In genomic region chr11:50421461-50421860, GRCm38 (mm10) we compare ENCODE assay signal across 8 mouse cellular contexts. TPM values are rescaled to one million over a fixed set of nuclear protein-coding genes. Genes with fewer than 3 reads are reported as not detected.
A peak's percentile ranks its signal among the peaks of the same experiment; 100 is the strongest.
DNase-seq lines count a peak whose midpoint lies in the region; ATAC-seq and TF ChIP-seq lines count a peak whose summit lies in the region.

No protein-coding gene starts in this region.

- H3K9me3 ChIP-seq in heart, embryonic 12.5 days (replicated peaks), result no peaks in the 10 kb centered on the region
- H3K9me3 ChIP-seq in G1E (replicated peaks), result no peaks in the 10 kb centered on the region
- 0 out of 2 replicates have a peak, but pooled peaks cover 3% of the 10 kb centered on the region for H3K9me3 ChIP-seq in hindbrain, embryonic 10.5 days

- TF ChIP-seq CTCF in G1E (IDR thresholded peaks at IDR 0.05; ENCODE audit: low read depth, low read length), result no peak

- peak overlapping the region; percentile 36 for H3K4me3 ChIP-seq in heart, embryonic 12.5 days
- H3K4me3 ChIP-seq in G1E (ENCODE audit: low read depth, low read length), result peak overlapping the region; percentile 68
- H3K4me3 ChIP-seq in hindbrain, embryonic 10.5 days, result peak overlapping the region; percentile 60

- H3K9ac ChIP-seq in heart, embryonic 12.5 days, result 0 out of 2 replicates have a peak overlapping the region, but pooled peaks have one; percentile 30

- WGBS in heart, embryonic 12.5 days, result 51% methylated on average over 5 of the region's 5 CpGs
- WGBS in hindbrain, embryonic 10.5 days, result 46% methylated on average over 5 of the region's 5 CpGs

- peaks cover 20% of the 10 kb centered on the region for H3K36me3 ChIP-seq in heart, embryonic 12.5 days
- peaks cover 47% of the 10 kb centered on the region for H3K36me3 ChIP-seq in G1E (replicated peaks)
- H3K36me3 ChIP-seq in hindbrain, embryonic 10.5 days, result peaks cover 32% of the 10 kb centered on the region

- ATAC-seq in heart, embryonic 12.5 days (ENCODE audit: insufficient number of reproducible peaks, low FRiP score), result peak; percentile 22; the same call in 1 of the 2 replicates
- no peak for ATAC-seq in G1E (ENCODE audit: extremely low read depth, insufficient number of reproducible peaks, low FRiP score, poor library complexity, severe bottlenecking)
- 0 out of 2 replicates have a peak, but pooled peaks have one; percentile 1 for ATAC-seq in megakaryocyte progenitor cell, adult 5-6 weeks (replicated peaks; ENCODE audit: poor library complexity)

- intact Hi-C loops in heart, postnatal 10 days (cut with DNase I), result no loop called here
- intact Hi-C loops in left cerebral cortex, postnatal 36 days (cut with DNase I), result no loop called here

- peak overlapping the region; percentile 68 for H3K4me2 ChIP-seq in heart, embryonic 12.5 days

- H3K27ac ChIP-seq in heart, embryonic 12.5 days (ENCODE audit: poor library complexity, severe bottlenecking), result no peak overlapping the region
- peak overlapping the region; percentile 84 for H3K27ac ChIP-seq in hindbrain, embryonic 10.5 days

- H3K27me3 ChIP-seq in heart, embryonic 12.5 days (replicated peaks), result no peaks in the 10 kb centered on the region
- H3K27me3 ChIP-seq in G1E (ENCODE audit: insufficient read depth, low read length), result no peaks in the 10 kb centered on the region
- no peaks in the 10 kb centered on the region for H3K27me3 ChIP-seq in hindbrain, embryonic 10.5 days (ENCODE audit: insufficient read depth, poor library complexity, severe bottlenecking)

- DNase-seq in heart, postnatal 10 days, result no peak
- DNase-seq in G1E (ENCODE audit: low spot score), result no peak
- DNase-seq in hindbrain, embryonic 10.5 days (ENCODE audit: low spot score), result no peak
- no peak for DNase-seq in right cerebral cortex, postnatal 25 days
- no peak for DNase-seq in left cerebral cortex, postnatal 36 days (ENCODE audit: low spot score in 2 of 2)
- no peak for DNase-seq in adrenal gland, adult 2 months

- peaks cover 10% of the 10 kb centered on the region; the same call in 1 of the 2 replicates for H3K4me1 ChIP-seq in heart, embryonic 12.5 days (replicated peaks)
- peaks cover 22% of the 10 kb centered on the region for H3K4me1 ChIP-seq in G1E (ENCODE audit: insufficient read depth, low read depth, low read length)
- peaks cover 14% of the 10 kb centered on the region for H3K4me1 ChIP-seq in hindbrain, embryonic 10.5 days (replicated peaks)

RNA-seq across cellular contexts. Expression of gene Rufy1, which starts 9.5 kb away (rescaled TPM):
- 19.6 and 21.8 TPM in 2 replicates for polyA plus RNA-seq in heart, embryonic 12.5 days (2016; fragmentation: Nextera tagmentation; extraction: Ambion mirVana)
- 10 to 100 TPM; 25.8 to 33.1 TPM for total RNA-seq in heart, postnatal 10 days (2021)
- total RNA-seq in G1E (2014; fragmentation: Nextera tagmentation) (13.8 and 26.1 TPM in 2 replicates), G1E (2017) (29.3 and 31.4 TPM in 2 replicates)
- polyA plus RNA-seq in G1E (2012), result 8.3 and 8.7 TPM in 2 replicates
- polyA plus RNA-seq in hindbrain, embryonic 10.5 days (2016; fragmentation: Nextera tagmentation; extraction: Ambion mirVana), result 20.9 and 22.5 TPM in 2 replicates
- 29.5 and 38.1 TPM in 2 replicates for total RNA-seq in megakaryocyte progenitor cell, adult 5-6 weeks (2015)
- 42.5 and 48.5 TPM in 2 replicates for total RNA-seq in megakaryocyte progenitor cell, adult 5-6 weeks (2017)
- total RNA-seq in left cerebral cortex, postnatal 36 days (2021), result 10 to 100 TPM; 27.8 to 28.7 TPM
- 10 to 100 TPM; 33.8 to 45.8 TPM for total RNA-seq in adrenal gland, adult 2 months (2021)
- 23.5 and 24.6 TPM in 2 replicates for polyA plus RNA-seq in adrenal gland, adult 2 months (2012; rRNA removed)

RNA-seq across cellular contexts. Expression of gene Hnrnph1, which starts 44.7 kb away (rescaled TPM):
- 255 and 272 TPM in 2 replicates for polyA plus RNA-seq in heart, embryonic 12.5 days (2016; fragmentation: Nextera tagmentation; extraction: Ambion mirVana)
- total RNA-seq in heart, postnatal 10 days (2021), result 100 to 1,000 TPM; 154 to 182 TPM
- total RNA-seq in G1E (2014; fragmentation: Nextera tagmentation), result 360 and 411 TPM in 2 replicates
- total RNA-seq in G1E (2017), result 498 and 593 TPM in 2 replicates
- 203 and 230 TPM in 2 replicates for polyA plus RNA-seq in G1E (2012)
- 502 and 622 TPM in 2 replicates for polyA plus RNA-seq in hindbrain, embryonic 10.5 days (2016; fragmentation: Nextera tagmentation; extraction: Ambion mirVana)
- 748 and 912 TPM in 2 replicates for total RNA-seq in megakaryocyte progenitor cell, adult 5-6 weeks (2015)
- total RNA-seq in megakaryocyte progenitor cell, adult 5-6 weeks (2017), result 703 and 864 TPM in 2 replicates
- 100 to 1,000 TPM; 175 to 266 TPM for total RNA-seq in left cerebral cortex, postnatal 36 days (2021)
- 100 to 1,000 TPM; 225 to 240 TPM for total RNA-seq in adrenal gland, adult 2 months (2021)
- 13.4 and 13.7 TPM in 2 replicates for polyA plus RNA-seq in adrenal gland, adult 2 months (2012; rRNA removed)
